Mouse (Mus musculus) erythroblast, embryonic 14.5 days (primary cell): ENCODE measurements around the gene Hspa4.

Experiments used
- GATA1 ChIP-seq: IDR thresholded peaks from 2 replicates; pipeline ENCODE4 v1.6.1; 2012; ENCODE audit warnings: low read length, inconsistent platforms, mixed read lengths
- TAL1 ChIP-seq: IDR thresholded peaks from 3 replicates; pipeline ENCODE4 v1.6.1; 2012; ENCODE audit warnings: low read length, inconsistent platforms, mixed read lengths

GRCm38 (mm10) chr11:53260056-53260455, 40.2 kb downstream of the Hspa4 start:
- TF ChIP-seq TAL1 (no peak), GATA1 (no peak)
